Mouse (Mus musculus) left cerebral cortex, postnatal 36 days (tissue): ENCODE measurements around the gene Ffar4. TPM values are rescaled to one million over a fixed set of nuclear protein-coding genes. Genes with fewer than 3 reads are reported as not detected.

Experiments
- DNase-seq, 2 experiments: peaks; one replicate each; pipeline ENCODE4 v3.0.0; 2021 to 2022; ENCODE audit warnings: low spot score in 2 of 2, mixed read lengths in 1 of 2
- intact Hi-C: fragments of 180-260 bp; cut with DNase I; formaldehyde crosslinking; loops from one replicate; pipeline ENCODE4 v1.15.1; 2025
- total RNA-seq, 2 experiments: library from RNA; stranded (reverse); gene quantifications; 2 replicates each; pipeline ENCODE4 v1.2.3; 2021

Ffar4 gene
- not detected for total RNA-seq

DNA sequence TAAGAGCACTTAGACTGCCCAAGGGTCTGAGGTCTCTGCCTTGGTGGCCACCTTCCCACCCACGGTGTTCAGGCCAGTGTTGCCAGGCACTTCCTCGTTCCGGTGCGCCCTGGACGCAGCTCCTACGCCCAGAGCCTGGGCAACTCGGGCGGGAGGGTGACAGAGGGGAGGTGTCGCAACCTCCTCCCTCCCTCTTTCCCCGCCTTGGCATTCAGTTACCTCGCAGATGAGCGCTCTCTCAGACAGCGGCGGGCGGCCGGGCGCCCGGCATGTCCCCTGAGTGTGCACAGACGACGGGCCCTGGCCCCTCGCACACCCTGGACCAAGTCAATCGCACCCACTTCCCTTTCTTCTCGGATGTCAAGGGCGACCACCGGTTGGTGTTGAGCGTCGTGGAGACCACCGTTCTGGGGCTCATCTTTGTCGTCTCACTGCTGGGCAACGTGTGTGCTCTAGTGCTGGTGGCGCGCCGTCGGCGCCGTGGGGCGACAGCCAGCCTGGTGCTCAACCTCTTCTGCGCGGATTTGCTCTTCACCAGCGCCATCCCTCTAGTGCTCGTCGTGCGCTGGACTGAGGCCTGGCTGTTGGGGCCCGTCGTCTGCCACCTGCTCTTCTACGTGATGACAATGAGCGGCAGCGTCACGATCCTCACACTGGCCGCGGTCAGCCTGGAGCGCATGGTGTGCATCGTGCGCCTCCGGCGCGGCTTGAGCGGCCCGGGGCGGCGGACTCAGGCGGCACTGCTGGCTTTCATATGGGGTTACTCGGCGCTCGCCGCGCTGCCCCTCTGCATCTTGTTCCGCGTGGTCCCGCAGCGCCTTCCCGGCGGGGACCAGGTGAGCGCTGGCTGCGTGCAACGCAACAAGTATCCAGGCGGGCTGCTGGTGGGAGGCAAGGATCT is at the start of gene Ffar4:
Gene Ffar4, plus strand, starts transcription at position 214 of the 901 bp plus-strand sequence.
- peak in 1 of 2 experiments; percentile 6 for DNase-seq
- intact Hi-C loops, result no loop called here

DNA sequence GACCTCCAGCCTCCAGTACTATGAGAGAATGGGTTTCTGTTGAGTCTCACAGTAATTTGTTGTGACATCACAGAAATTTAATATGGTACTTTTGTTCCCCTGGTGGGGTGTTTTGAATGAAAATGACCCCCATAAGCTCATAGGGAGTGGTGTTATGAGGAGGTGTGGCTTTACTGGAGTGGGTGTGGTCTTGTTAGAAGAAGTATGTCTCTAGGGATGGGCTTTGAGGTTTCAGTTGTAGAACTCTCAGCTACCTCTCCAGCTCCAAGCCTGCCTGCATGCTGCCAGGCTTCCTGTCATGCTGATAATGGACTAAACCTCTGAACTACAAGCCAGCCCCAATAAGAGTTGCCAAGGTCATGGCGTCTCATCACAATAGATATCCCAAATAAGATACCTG is 47.2 kb upstream of the Ffar4 start:
- no peak for DNase-seq
- intact Hi-C loops, result loop anchor here (10.0 kb wide), 1 partner anchor 305 kb away; no protein-coding TSS in a partner anchor

DNA sequence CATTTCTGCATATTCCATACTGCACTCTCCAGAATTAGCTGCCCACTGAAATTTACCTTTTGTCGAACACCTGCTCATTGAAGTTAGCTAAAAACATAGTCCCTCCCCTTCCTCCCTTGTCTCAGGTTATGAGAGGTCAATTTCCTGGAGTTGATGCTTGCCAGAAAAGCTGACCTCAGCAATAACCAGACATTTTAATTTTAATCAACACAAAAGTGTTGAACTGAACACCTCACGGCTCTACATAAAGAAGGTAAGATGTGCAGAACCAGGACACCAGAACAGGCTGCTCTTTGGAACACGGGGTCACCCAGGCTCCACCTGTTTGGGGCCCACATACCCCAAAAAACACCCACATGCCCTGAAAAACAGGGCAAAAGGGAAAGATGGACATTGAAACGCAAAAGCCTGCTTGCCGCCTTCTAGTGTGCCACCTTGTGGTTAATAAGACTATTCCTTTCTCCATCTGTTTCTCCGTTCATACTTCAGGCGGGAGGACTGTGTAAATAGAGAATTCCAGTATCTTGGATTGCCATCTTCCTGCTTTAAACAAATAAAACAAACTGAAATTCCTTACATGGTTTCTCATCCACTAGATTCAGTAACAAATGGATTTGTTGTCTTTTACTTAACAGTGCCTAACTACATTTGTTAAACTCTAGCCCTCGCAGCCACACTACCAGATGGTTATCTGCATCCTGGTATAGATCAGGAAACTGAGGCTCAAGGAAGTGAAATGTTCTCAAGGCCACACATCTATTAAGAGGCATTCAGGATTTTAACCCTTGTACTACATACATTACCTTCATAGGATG is 43.4 kb upstream of the Ffar4 start:
- intact Hi-C loops, result loop anchor here (1.0 to 10.0 kb wide), 2 partner anchors 98 to 301 kb away; no protein-coding TSS in a partner anchor
- no peak for DNase-seq

DNA sequence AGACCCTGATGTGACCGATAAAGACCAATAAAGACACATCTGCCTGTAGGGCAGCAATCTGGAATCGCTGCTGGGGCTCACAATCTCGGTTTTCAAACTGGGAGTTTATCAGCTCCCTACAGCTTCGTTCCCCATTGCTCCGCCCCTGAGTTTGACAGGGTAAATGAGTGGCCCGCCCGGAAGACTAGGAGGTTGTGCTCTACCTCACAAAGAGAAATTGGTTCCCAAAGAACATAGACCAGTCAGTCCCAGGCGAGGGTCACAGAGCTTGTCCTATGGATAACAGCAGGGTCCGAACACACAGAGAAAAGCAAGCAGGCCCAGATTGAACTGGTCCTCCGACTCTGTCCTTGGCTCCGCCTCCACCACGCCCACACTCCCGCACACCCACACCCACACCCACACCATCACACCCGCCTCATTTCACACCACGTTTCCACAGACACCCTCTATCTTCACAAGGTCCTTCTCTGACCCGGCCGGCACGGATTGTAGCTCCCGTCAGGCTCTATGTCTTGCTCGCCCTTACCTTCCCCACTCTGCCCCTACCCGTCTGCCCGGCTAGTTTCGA is 42.6 kb upstream of the Ffar4 start:
- peak; percentile 58 to 68 for DNase-seq
- intact Hi-C loops, result loop anchor here (10.0 kb wide), 1 partner anchor 301 kb away; no protein-coding TSS in a partner anchor

DNA sequence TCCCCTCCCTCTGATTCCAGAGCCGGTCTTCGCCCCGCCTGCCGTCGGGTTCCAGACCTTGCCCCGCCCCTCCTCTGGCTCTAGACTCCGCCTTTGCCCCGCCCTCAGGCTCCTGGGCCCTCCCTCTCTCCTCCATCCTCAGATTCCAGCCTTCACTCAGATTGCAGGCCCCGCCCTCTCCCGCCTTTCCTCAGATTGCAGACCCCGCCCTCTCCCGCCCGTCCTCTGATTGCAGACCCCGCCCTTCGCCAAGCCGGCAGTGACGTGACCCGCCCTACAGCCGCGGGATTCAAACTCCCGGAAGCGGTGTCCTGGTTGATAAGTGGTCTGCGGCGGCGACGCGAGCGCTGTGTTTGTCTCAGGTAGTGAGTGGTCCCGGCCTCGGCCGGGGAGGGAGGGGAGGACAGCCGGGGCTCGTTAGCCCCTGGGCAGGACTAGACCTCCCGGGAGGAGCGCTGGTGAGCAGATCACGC is 42.1 kb upstream of the Ffar4 start, which contains the start of gene Cep55:
Gene Cep55, plus strand, starts transcription at position 292 of the 473 bp plus-strand sequence.
- intact Hi-C loops, result loop anchor here (10.0 kb wide), 1 partner anchor 300 kb away; no protein-coding TSS in a partner anchor
- peak; percentile 88 for DNase-seq

DNA sequence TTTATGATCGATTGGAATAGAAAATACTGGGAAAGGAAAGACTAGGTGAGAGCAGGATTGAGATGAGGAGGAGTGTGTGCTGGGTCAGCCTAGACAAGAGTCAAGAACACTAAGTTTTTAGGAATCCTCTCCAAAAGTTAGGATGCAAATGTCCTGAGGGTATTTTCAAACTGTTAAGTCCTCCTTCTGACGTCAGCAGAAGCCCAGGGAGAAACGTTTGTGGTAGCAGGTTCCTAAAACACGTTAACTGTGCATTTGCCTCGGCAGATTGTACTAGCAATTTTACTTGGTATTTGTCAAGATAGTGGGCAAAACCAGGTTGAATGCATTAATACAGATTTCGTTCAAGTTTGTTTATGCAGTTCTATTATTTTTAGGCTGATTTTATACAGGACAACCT is 41.1 kb upstream of the Ffar4 start:
- intact Hi-C loops, result loop anchor here (10.0 kb wide), 1 partner anchor 299 kb away; no protein-coding TSS in a partner anchor
- no peak for DNase-seq

DNA sequence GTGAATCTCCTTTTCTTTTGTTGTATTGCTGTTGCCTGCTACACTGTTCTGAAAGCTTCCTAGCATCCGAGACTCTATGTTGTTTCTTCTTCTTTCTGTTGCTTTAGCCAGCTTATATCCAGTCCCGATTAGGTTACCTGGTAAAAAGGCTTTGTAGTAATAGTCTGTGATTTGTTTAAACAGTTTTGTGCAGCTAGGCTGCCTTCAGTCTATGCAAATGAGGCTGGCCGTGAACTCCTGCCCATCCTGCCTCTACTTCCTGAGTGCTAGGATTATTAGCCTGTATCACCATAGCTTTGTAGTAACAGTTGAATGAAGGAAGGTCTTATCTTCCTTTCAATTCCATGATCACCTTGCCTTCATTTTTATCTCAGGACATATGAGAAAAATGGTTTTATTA is 40.6 kb upstream of the Ffar4 start:
- intact Hi-C loops, result loop anchor here (10.0 kb wide), 1 partner anchor 299 kb away; no protein-coding TSS in a partner anchor
- no peak for DNase-seq

DNA sequence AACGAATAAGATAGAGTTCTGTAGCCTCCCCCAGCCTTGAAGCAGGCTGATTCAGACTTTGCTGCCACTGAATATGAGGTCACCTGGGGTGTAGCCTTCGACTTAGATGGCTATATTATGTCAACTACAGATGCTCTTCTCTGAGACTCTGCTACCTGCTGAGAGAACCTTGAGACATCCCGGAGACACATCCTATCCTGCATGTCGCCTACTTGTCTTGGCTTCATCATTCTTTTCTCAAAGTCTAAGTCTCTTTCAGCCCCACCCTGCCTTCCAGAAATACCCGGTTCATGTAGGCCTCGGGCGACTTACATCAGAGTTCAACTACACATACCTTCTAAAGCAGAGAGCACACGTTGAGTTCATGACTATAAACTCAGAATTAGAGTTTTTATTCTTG is 39.9 kb upstream of the Ffar4 start:
- DNase-seq, result no peak
- intact Hi-C loops, result loop anchor here (10.0 kb wide), 1 partner anchor 298 kb away; no protein-coding TSS in a partner anchor

DNA sequence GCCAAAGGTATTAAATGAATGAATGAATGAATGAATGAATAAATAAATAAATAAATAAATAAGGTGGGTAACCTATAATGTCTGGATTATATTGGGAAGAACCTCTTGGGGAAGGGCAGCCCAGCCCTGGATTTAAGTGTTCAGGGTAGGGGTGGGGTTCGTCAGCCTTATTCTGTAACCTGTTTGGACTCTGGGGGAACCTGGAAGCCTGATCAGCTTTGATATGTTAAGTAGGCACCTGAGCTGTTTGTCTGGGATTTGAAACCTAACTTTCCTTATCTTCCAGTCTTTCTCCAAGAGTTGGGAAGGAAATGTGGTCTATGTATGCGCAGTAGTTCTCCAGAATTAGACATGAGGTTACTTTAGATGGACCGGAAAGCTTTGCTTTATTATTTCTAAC is 33.7 kb upstream of the Ffar4 start:
- no peak for DNase-seq
- intact Hi-C loops, result no loop called here

DNA sequence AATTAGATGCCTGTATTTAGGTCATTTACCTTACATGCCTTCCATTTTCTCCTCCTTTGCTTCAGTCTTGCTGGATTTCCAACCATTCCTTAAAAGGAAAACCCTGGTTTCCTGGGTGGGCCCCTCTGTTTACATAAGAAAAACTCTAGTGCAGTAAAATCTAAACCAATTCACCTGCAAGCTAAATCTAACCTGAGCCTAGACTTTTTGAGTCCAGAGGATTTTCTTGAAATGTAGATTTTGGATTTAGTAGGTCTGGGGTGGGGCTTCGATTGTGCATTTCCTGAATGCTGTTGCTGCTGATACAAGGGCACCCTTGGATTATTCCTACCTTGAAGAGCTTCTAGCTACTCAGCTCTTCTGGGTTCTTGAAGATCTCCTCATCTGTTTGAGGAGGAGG is 32.8 kb upstream of the Ffar4 start:
- no peak for DNase-seq
- intact Hi-C loops, result no loop called here

DNA sequence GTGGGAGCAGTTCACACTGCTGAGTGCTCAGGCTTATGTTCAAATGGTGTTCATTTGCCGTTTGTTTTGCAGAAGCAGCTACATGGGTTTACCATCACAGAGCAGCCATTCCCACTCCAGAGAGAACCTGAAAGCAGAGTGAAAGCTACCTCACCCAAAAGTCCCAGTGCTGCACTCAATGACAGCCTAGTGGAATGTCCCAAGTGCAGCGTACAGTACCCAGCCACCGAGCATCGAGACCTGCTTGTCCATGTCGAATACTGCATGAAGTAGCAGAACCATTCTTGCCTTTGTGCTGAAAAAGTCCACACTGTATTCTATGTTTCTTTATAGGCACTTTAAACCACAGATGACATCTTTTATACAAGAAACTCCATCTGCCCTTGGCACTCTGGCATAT is 23.6 kb upstream of the Ffar4 start:
- intact Hi-C loops, result no loop called here
- no peak for DNase-seq

DNA sequence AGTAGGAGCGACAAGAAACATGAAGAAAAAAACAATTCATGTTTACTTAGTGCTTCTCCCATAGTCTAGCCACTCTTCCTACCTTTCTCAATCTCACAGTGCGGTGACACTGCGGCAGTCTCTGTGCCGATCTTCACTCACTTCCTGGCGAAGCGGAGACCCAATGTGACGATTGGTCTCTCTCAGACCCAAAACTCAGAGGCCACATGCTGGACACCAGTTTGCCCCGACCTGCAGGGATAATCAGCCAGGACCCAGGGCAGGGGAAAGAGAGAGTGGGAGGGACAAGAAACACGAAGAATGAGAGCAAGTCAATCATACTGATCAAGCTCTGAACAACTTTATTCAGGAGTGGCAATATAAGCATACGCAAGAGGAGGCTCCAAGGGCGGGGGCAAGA is 21.8 kb upstream of the Ffar4 start:
- intact Hi-C loops, result no loop called here
- no peak for DNase-seq

DNA sequence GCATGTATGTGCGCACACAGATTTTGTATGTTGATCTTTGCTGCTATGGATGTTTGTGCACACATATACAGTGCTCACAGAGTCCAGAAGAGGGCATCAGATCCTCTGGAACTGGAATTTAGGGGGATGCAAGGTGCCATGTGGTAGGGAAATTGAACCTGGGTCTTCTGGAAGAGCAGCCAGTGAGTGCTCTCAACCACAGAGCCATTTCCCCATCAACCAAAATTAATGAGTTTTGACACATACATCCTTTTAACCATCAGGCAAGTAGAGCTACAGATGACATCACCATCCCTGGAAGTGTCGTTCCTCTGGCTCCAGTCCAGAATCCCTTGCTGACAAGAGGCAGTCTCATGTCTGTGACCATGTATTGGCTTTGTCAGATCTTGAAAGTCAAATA is 20.6 kb upstream of the Ffar4 start:
- no peak for DNase-seq
- intact Hi-C loops, result no loop called here

DNA sequence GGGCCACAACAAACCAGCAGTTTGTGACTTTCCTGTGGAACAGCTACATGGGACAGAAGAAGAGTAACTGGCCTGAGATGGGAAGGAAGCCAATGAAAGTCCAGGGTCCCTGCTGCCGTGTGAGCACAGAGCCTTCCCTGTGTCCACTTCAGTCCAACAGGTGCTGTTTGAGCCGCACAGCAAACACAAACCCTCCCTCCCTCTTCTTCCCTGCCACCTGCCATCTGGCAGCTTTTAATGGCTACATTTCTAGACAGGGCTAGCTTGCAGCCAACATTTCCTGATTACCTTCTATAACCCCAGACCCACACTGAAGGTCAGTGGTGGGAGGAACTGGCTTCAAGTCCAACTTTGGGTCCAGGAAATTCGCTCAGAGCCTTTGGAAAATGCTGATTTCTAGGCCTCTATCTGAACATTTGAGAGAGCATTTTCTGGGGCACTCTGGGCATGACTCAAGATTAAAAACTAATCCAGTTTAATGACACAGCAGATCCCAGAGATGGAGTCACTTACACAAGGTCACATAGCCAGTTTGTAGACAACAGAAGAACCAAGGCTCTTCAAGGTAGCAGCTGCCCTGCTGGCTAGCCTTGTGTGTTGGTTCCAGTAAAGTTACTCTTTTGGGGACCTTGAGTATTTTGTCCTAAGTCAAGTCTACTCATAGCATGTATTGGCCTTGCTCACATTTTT is 18.9 kb upstream of the Ffar4 start:
- intact Hi-C loops, result no loop called here
- DNase-seq, result no peak

DNA sequence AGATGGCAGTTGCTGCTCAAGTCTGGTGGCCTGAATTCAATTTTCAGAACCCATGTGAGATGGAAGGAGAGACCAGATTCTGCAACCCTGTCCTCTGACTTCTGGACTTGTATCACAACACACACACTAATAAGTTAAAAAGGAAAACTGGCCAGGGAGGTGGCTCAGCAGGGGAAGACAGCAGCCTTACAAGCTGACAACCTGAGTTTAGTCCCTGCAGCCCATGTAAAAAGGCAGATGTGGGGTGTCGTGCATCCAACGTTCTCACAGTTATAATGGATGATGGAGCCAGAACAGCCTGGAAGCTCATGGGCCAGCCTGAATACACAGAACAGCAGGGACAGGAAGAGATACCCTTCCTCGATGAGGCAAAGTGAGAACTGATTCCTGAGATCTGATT is 15.5 kb upstream of the Ffar4 start:
- no peak for DNase-seq
- intact Hi-C loops, result no loop called here

DNA sequence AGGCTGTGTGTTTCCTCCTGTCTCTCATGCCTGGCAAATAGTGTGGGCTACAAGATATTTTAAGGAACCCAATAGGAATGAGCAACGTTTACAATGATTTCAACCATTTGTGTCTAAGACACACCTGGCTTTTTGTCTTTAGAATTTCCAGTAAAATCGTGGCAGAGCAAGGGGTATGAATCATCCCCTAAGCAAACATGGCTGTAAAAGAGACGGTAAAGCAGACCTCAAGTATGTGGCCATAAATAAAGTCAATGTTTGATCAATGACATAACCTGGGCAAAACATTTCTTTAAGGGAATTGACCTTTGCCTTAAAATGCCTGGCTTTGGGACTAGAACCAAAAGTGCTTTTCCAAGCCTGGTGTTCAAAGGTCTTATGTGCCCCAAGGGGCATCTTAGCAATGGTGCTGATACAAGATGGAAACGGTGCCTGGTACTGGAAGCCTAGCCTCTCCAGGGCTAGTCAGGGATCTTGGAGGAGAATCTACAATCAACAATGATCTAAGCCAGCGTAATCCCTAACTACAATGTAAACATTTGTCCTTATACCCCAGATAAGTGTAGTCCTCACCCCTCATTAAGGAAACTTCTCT is 13.8 kb upstream of the Ffar4 start:
- intact Hi-C loops, result no loop called here

DNA sequence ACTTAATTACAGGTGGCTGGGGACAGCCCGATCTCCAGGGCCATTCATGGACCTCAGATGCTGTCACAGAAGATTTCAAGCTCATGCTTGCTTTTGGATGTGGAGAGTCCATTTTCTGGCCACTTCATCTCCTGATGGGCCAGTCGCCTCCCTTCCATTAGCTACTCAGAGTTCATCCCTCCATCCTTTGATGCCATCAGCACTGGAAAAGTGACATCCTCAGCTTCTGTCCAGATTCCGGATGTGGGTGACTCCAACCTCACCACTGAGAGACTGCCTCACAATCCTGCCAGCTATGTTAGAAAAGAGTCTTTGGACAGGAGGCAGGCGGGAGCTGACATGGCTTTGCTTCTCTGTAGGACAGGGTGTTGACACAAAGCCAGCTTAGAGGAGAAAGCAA is 11.0 kb upstream of the Ffar4 start:
- intact Hi-C loops, result loop anchor here (5.0 kb wide), 1 partner anchor 111 kb away; no protein-coding TSS in a partner anchor
- no peak for DNase-seq

More for the DNA sequence above, 13.8 kb upstream of the Ffar4 start:
- no peak for DNase-seq

DNA sequence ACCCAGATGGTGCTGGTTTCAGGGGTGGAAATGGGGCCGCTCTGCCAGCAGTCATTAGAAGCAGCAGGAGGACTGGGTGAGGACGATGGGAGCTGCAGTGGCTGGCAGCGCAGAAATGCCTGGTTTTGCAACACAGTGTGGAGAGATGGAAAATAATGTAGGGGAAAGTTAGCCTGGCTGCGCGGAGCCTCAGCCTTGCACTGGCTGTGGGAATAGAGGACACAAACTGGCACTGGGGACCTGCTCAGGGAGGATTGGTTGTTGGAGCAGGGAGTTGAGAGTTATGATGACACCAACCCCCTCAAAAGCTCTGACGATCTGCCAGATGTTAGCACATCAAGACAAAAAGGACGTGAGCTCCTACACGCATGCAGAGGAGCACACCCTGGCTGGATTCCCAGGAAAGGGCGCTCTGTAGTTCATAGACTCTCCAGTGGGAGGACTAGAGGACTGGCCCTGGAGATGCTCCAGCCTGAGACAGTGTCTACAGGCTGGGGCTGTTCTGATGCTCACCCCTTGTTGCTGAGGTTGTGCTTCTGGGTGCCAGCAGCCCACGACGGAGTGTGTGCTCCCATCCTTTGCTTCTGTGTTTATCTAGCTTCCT is 9.8 kb upstream of the Ffar4 start:
- DNase-seq, result peak; percentile 16
- intact Hi-C loops, result loop anchor here (5.0 kb wide), 1 partner anchor 110 kb away; no protein-coding TSS in a partner anchor
